Mouse (Mus musculus): ENCODE measurements around the gene Ccnd3.
A peak's percentile ranks its signal among the peaks of the same experiment; 100 is the strongest.
"Not testable (repeated sequence)": the region's sequence is repeated elsewhere in the genome, so short reads cannot be mapped to it uniquely, and the experiment has no call there.

Gene Ccnd3

GRCm38 (mm10) chr17:47595248-47596161, 90.7 kb downstream of the Ccnd3 start:
- DNase-seq (ENCODE audit: low spot score) = peak; percentile 88

DNA sequence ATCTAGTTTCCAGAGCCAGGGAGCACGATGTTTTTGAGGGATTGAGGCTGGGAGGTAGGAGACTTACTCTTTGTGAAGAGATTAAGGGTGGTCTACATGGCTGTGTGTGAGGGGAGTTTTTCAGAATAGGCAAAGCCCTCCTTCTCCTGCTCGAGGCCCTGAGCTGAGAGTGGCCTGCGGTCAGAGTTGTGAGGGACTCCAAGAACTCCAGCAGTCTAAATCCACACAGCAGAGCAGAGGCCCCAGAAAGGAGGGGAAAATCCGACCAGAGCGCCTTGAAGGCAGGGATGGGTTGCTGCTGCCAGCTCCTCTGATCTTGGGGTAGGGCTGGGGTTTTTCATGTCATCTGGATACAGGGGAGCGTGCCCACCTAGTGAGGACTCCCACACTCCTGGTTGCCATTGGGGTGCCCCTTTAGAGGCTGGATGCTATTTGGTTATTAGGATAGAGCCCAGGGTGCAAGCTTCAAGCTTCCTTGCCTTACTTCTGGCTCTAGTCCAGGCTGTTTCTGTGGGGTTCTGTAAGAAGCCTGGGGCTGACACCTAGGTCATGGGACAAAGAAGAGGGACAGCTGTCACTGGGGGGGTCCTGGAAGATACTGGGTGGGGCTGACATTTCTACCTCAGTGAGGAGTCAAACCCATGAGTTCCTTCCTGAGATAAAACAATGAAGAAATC, 91.4 kb downstream of the Ccnd3 start:
- DNase-seq (ENCODE audit: low spot score) = no peak

- DNase-seq (ENCODE audit: low spot score) = no peak
Measured at GRCm38 (mm10) chr17:47596839-47597164, 92.0 kb downstream of the Ccnd3 start.

GRCm38 (mm10) chr17:47597261-47597660, 92.4 kb downstream of the Ccnd3 start:
- no peak for DNase-seq (ENCODE audit: low spot score)

GRCm38 (mm10) chr17:47597838-47598579, 93.2 kb downstream of the Ccnd3 start:
- DNase-seq (ENCODE audit: low spot score) = peak; percentile 65

GRCm38 (mm10) chr17:47598580-47599304, 93.9 kb downstream of the Ccnd3 start:
- not testable (repeated sequence) for DNase-seq (ENCODE audit: low spot score)

- DNase-seq (ENCODE audit: low spot score) = no peak
Measured at GRCm38 (mm10) chr17:47599511-47600297, 94.9 kb downstream of the Ccnd3 start.

DNA sequence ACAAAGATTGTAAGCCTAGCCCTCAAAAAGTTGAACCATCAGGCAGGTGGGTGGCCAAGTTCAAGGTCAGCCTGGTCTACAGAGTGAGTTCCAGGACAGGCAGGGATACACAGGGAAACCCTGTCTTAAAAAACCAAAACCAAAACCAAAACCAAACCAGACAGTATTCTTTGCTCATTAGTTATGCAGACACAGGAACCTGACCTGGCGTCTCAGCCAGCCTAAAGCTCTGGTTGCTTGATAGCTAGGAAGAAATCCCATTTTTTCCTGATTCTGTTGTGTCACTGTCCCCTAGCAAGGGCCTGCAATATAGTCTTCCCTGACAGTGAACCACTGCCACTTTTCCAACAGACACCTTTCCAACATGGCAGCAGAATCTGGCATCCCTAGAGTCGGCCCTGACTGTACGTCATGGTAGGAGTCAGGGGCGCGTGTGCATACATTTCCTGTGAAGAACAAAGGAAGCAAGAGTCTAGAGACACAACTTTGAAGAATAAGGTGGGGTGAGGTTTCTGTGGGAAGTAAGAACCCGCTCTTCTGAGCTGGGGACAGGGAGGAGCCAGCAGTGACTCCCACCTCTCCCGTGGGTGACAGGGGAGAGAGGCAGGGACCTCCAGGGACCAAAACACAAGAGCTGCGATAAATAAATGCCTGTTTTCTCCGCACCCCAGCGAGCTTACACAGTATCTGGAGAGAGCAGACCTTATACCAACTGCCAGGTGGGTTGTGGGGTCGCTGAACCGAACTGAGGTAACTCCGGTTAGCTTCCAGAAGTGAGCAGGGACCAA, 95.9 kb downstream of the Ccnd3 start:
- no peak for DNase-seq (ENCODE audit: low spot score)

- DNase-seq (ENCODE audit: low spot score) = no peak
Measured at GRCm38 (mm10) chr17:47601389-47601755, 96.5 kb downstream of the Ccnd3 start.

GRCm38 (mm10) chr17:47602289-47602688, 97.4 kb downstream of the Ccnd3 start:
- DNase-seq (ENCODE audit: low spot score) = no peak

DNA sequence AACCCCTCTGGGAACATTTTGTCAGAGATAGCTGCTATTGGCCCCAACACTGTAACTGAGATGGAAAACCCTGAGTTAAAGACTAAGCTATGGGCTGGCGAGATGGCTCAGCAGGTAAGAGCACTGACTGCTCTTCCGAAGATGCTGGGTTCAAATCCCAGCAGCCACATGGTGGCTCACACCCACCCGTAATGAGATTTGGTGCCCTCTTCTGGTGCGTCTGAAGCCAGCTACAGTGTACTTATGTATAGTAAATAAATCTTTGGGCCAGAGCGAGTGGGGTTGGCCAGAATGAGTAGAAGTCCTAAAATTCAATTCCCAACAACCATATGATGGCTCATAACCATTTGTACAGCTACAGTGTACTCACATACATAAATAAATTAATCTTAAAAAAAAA, 101.4 kb downstream of the Ccnd3 start:
- no peak for DNase-seq (ENCODE audit: low spot score)

DNA sequence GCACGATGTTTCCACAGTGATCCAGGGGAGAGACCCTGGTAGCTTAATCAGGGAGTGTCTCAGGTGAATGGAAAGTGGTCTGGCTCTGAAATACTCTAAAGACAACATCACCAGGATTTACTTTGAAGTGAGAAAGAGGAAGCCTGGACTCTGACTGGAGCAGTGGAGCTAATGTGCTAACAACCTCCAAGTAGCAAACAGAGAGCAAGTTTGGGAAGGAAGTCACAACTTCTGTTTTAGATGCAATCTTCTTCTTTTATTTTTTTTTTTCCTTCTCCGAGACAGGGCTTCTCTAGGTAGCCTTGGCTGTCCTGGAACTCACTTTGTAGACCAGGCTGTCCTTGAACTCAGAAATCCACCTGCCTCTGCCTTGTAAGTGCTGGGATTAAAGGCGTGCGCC, 104.3 kb downstream of the Ccnd3 start:
- DNase-seq (ENCODE audit: low spot score) = no peak

DNA sequence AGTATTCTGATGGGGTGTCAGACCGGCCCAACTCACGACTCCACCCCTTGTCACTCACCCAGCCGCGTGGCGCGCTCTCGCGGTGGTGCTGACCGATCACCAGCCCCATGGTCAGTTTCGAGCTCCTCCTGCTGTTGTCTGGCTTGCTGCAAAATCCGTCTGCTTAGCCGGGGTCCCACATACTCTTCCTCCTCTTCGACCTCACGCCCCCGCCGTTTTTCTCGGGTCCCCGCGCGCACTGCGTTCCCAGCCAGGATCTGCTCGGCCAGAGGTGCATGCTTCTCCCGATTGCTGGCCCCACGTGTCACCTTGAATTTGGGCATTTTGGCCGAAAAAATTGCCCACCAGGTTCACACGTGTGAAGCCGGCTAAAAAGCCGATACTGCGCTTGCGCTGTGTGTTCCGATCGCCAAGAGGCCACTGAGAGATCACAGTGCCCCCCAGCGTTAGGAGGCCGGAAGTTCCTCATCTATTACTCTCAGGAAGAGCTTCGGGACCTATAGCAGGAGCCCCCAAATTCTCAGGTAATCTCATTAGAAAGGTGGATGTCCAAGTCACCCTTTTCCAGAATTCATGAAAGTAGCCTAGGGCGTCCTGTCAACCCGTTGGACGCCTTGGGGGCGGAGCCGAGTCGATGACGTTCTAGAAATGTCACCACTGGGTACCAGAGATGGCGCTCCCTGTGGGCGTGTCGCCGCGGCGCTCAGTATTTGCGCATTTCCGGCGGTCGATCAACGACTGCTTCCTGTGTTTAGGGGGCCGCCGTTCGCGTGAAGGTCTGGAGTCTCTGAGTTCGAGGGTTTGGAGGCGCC, 106.2 kb downstream of the Ccnd3 start, which contains the start of the genes Bysl, Med20 and Gm20517:
Bysl (minus strand) TSS at position 644 of the 812 bp plus-strand sequence.
Med20 (plus strand) TSS at position 734 of the 812 bp plus-strand sequence.
Gm20517 (plus strand) TSS at position 741 of the 812 bp plus-strand sequence.
- DNase-seq (ENCODE audit: low spot score) = peak; percentile 99

DNA sequence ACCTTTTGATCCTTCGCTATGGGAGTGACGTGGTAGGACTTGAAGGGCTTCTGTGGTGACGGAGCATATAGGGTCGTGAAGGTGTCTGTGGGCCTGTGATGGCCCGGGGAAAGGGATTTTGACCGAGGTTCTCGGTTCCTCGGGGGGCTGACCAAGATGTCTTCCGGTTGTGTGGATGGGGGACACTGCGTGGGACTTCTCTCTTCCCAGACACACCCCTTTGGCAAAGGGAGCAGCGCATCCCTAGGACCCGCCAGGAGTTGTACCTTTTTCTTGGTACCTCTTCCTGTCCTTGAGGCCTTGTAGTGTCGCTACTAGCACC, 106.8 kb downstream of the Ccnd3 start:
- DNase-seq (ENCODE audit: low spot score) = no peak

- no peak for DNase-seq (ENCODE audit: low spot score)
Measured at GRCm38 (mm10) chr17:47614018-47614417, 109.2 kb downstream of the Ccnd3 start.

DNA sequence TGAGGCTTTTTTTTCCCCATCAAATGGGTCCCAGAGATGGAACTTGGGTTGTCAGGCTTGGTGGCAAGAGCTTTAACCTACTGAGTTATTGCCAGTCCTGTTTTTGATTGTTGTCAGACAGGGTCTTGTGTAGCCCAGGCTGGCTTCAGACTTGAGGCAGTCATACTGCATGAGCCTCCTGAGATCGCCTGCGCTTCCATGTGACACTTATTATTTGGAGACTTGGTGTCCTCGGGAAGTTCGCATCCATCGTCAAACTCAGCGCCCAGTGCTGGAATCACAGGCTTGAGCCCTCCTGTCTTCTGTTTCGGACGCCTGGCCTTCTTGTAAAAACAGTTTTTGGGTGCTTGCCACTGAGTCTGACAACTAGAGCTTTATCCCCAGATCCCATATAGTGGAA, 111.3 kb downstream of the Ccnd3 start:
- DNase-seq (ENCODE audit: low spot score) = no peak

- no peak for DNase-seq (ENCODE audit: low spot score)
Measured at GRCm38 (mm10) chr17:47616652-47617051, 111.8 kb downstream of the Ccnd3 start.

DNA sequence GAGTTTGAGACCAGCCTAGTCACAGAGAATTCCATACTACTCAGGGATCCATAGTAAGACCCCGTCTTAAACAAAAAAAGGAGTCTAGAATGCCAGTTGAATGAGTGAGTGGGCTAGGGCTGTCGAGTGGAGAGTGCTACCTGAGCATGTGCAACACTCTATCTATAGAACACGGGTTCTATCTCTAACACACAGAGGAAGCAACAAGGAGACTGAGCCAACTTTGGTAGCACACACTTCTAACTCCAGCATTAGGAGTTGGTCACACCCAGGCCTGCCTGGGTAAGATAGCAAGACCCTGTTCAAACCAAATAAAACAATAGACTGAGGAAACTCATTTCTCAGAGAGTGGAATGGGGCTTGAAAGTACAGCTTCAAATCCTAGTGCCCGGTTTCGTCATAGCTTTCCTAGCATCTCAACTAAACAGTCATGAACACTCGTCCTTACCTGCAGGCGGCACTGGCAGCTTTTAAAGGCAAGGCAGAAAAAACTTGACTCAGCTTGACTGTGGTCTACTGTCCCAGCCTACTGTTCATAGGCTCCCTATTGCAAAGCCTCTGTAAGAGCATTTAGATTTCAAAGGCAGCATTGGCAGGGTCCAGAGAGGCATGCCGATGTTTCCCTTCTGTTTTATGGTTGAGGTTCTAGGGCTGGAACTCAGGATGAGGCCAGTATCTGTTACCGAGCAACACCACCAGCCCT, 112.9 kb downstream of the Ccnd3 start:
- DNase-seq (ENCODE audit: low spot score) = no peak

Data from embryo, embryonic 10 days (tissue).